Mouse (Mus musculus) stomach, embryonic 16.5 days (tissue): ENCODE measurements around the gene Tulp4. TPM values are rescaled to one million over a fixed set of nuclear protein-coding genes. Genes with fewer than 3 reads are reported as not detected.
A peak's percentile ranks its signal among the peaks of the same experiment; 100 is the strongest.

Source experiments
- ATAC-seq: fragments of 200-750 bp; cut with Nextera tagmentation; 2 replicates; pipeline ENCODE4 v1.8.0; 2017; ENCODE audit warnings: moderate number of reproducible peaks, moderate TSS enrichment; ENCODE audit not compliant: insufficient read depth, low FRiP score
- H3K27ac ChIP-seq: fragments of 300-500 bp; sonication (generic); 2 replicates; pipeline ENCODE4 v1.5.1; 2014; ENCODE audit warnings: low read length
- H3K27me3 ChIP-seq: fragments of 300-500 bp; sonication (generic); 2 replicates; pipeline ENCODE4 v1.6.1; 2014; ENCODE audit warnings: low read length, control low read depth, mixed read lengths; ENCODE audit not compliant: control insufficient read depth, insufficient read depth
- H3K36me3 ChIP-seq: fragments of 300-500 bp; sonication (generic); 2 replicates; pipeline ENCODE4 v1.6.1; 2014; ENCODE audit warnings: low read length; ENCODE audit not compliant: control insufficient read depth, insufficient read depth
- H3K4me1 ChIP-seq: fragments of 300-500 bp; sonication (generic); 2 replicates; pipeline ENCODE4 v1.6.1; 2014; ENCODE audit warnings: low read length, control low read depth, mixed read lengths; ENCODE audit not compliant: control insufficient read depth, insufficient read depth
- H3K4me2 ChIP-seq: fragments of 300-500 bp; sonication (generic); 2 replicates; pipeline ENCODE4 v1.6.1; 2014; ENCODE audit warnings: low read depth, low read length, mixed read lengths
- H3K4me3 ChIP-seq: fragments of 300-500 bp; sonication (generic); replicated peaks from 2 replicates; pipeline ENCODE4 v1.5.1; 2014; ENCODE audit warnings: mild to moderate bottlenecking, low read length
- H3K9ac ChIP-seq: fragments of 300-500 bp; sonication (generic); 2 replicates; pipeline ENCODE4 v1.6.1; 2014; ENCODE audit warnings: low read length
- H3K9me3 ChIP-seq: fragments of 300-500 bp; sonication (generic); replicated peaks from 2 replicates; pipeline ENCODE4 v1.6.1; 2016; ENCODE audit warnings: low read length, control low read depth; ENCODE audit not compliant: control insufficient read depth
- WGBS: fragments of 180-500 bp; shearing (Covaris S2); extraction: QIAGEN DNeasy Blood & Tissue Kit; methylation state at CpG from one replicate; pipeline ENCODE4 v1.1.7; 2014; 5-methylcytosine and 5-hydroxymethylcytosine counted together
- polyA plus RNA-seq: library from polyadenylated mRNA; unstranded; fragments of >200 nt; fragmentation: Nextera tagmentation; extraction: Ambion mirVana; gene quantifications from 2 replicates; pipeline ENCODE4 v1.2.1, GENCODE M21; 2015

Tulp4 gene
- polyA plus RNA-seq, 1 experiment from 2014 or later, result 54.4 TPM

DNA sequence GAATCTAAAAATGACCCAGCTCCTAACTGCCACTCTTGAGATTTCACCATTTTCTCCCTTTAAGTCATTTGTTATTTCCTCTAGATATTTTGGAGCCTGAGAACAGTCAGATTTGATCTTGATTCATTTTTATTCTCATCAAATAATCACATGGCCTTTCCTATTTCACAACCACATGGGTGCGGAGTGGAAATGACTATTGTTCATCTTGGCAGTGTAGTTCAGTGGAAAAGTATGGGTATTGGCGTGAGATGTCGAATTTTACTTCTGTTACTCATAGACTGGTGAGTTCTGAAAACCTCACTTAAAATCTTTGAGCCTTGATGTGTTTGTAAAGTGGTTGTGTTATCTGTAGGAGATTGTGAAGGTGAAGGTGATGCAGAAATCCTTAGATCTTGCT lies 24.8 kb downstream of the Tulp4 start:
- Histone ChIP-seq H3K27me3 (no peaks in the 10 kb centered on the region), H3K36me3 (no peaks in the 10 kb centered on the region), H3K4me3 (no peak overlapping the region), H3K9me3 (no peaks in the 10 kb centered on the region), H3K4me2 (no peak overlapping the region), H3K27ac (no peak overlapping the region), H3K4me1 (no peaks in the 10 kb centered on the region), H3K9ac (no peak overlapping the region)
- WGBS, result 94% methylated on average over 3 of the region's 3 CpGs
- ATAC-seq, result no peak

DNA sequence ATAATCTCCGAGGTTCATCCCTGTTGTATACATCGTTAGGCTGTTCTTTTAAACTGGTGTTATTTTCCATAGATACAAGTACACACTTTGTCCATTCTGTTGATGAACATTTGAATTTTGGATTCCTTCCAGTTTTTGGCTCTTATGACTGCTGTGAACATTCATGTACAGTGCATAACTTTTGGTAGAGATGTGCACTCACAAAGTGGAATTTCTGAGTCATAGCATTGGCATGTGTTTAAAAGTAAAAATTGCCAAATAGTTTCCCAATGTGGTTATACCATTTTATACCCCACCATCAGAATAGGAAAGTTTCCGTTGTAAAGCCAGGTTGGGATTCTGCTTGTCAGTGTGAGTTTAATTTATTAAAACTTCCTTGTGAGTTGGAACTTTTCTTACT lies 34.6 kb downstream of the Tulp4 start:
- WGBS, result 64% methylated on average over 3 of the region's 3 CpGs
- H3K27me3 ChIP-seq, result no peaks in the 10 kb centered on the region
- no peak; the same call in 1 of the 2 replicates for ATAC-seq
- no peak overlapping the region for H3K4me2 ChIP-seq
- no peaks in the 10 kb centered on the region for H3K36me3 ChIP-seq
- peak overlapping the region; percentile 18; the same call in 1 of the 2 replicates for H3K27ac ChIP-seq
- no peak overlapping the region for H3K4me3 ChIP-seq
- H3K4me1 ChIP-seq, result no peaks in the 10 kb centered on the region
- no peak overlapping the region for H3K9ac ChIP-seq
- no peaks in the 10 kb centered on the region for H3K9me3 ChIP-seq

DNA sequence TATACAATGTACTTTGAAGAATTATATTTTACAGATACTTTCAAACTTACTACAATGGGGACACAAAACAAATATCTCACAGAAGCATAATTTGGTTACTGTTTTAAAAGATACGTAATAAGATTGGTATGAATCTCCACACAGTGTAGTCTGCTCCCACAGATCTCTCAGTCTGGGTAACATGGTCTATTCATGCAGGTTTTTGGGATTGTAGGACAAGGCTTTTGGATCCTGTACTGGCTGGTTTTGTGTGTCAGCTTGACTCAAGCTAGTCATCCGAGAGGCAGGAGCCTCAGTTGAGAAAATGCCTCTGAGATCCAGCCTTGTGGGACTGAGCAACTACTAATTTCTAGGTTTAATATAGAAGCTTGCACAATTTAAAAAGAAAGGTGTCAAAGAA lies 35.1 kb downstream of the Tulp4 start:
- ATAC-seq, result 0 out of 2 replicates have a peak, but pooled peaks have one; percentile 56
- H3K36me3 ChIP-seq, result no peaks in the 10 kb centered on the region
- H3K27me3 ChIP-seq, result no peaks in the 10 kb centered on the region
- no peak overlapping the region for H3K4me2 ChIP-seq
- no peak overlapping the region for H3K4me3 ChIP-seq
- no peak overlapping the region for H3K27ac ChIP-seq
- H3K4me1 ChIP-seq, result no peaks in the 10 kb centered on the region
- 72% methylated on average over 2 of the region's 2 CpGs for WGBS
- no peaks in the 10 kb centered on the region for H3K9me3 ChIP-seq
- H3K9ac ChIP-seq, result no peak overlapping the region

DNA sequence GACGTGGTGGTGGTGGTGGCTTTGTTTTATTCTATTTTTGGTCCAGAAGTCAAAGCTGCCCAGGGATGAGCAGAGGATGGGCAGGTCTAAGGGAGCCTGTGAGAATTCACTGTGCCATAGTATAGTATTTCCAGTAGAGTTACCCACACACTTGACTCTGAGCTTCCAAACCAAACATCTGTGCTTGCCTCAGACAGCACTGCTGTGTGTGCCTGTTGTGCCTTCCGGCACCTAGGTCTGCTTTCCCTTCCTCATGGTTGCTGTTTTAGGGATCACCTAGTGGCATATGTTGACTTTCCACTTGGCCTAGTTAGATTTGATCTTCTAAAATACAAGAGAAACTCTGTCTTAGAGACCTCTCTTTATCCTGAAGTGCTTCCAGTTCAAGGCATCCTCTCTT lies 39.0 kb downstream of the Tulp4 start:
- H3K9me3 ChIP-seq, result no peaks in the 10 kb centered on the region
- no peaks in the 10 kb centered on the region for H3K4me1 ChIP-seq
- no peak overlapping the region for H3K4me2 ChIP-seq
- H3K36me3 ChIP-seq, result no peaks in the 10 kb centered on the region
- H3K27me3 ChIP-seq, result no peaks in the 10 kb centered on the region
- no peak overlapping the region for H3K9ac ChIP-seq
- 80% methylated on average over 2 of the region's 2 CpGs for WGBS
- H3K27ac ChIP-seq, result no peak overlapping the region
- H3K4me3 ChIP-seq, result no peak overlapping the region
- no peak for ATAC-seq

DNA sequence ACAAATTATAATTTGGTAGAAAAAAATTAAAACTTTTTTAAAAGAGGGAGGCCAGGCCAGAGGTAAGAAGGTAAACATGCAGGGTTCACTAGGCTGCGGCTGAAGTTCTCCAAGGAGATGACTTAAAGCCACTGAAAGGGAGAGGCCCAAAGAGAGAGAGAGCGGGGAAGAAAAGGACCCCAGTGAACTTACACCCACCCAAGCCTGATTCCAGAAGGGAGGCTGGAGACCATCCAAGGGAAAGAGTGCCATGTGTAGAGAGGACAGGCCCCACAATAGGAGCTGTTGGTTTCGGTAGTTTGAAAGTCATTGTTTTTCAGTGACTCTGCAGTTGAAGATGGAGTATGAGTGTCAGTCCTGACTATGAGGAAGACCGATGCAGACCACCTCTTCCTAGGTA lies 46.7 kb downstream of the Tulp4 start:
- Histone ChIP-seq H3K4me1 (no peaks in the 10 kb centered on the region), H3K27ac (no peak overlapping the region), H3K36me3 (no peaks in the 10 kb centered on the region), H3K4me2 (no peak overlapping the region), H3K27me3 (no peaks in the 10 kb centered on the region), H3K9me3 (no peaks in the 10 kb centered on the region), H3K4me3 (no peak overlapping the region), H3K9ac (no peak overlapping the region)
- ATAC-seq, result no peak
- WGBS, result 89% methylated on average over 4 of the region's 4 CpGs

DNA sequence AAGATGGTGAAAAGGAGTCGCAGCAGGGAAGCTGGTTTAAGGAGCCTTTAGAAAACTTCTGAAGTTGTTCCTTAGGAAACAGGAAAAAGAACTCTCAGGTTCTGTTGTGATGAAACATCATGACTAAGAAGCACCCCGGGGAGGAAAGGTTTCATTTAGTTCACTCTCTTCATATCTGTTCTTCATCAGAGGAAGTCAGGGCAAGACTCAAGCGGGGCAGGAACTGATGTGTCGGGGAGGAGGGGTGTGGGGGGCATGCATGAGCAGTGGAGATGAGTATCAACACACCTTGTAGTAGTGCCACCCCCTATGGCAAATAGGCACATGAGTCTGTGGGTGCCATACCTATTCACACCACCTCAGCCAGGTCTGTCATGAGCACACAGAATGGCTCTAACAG lies 47.3 kb downstream of the Tulp4 start:
- H3K27ac ChIP-seq, result no peak overlapping the region
- no peak overlapping the region for H3K9ac ChIP-seq
- no peaks in the 10 kb centered on the region for H3K4me1 ChIP-seq
- no peaks in the 10 kb centered on the region for H3K27me3 ChIP-seq
- H3K9me3 ChIP-seq, result no peaks in the 10 kb centered on the region
- ATAC-seq, result no peak
- no peaks in the 10 kb centered on the region for H3K36me3 ChIP-seq
- WGBS, result 82% methylated on average over 4 of the region's 4 CpGs
- no peak overlapping the region for H3K4me3 ChIP-seq
- no peak overlapping the region for H3K4me2 ChIP-seq

DNA sequence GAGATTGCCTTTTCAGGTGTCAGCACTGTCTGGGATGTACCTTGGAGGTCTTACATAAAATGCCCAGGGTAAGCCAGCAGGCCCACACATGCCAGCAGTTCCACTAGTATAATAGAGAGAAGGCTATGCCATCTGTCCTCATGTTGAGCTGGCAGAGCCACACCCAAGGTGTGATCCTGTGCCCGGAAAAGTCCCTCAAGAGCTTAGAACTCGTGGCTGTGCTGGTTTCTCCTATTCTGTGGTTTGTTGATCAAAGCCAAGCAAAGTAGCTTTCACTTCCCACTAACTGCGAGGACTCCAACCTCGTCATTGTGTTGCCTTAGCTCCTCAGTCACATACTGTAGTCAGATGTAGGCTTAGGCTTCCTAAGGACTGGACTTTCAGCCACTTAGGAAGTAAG lies 48.1 kb downstream of the Tulp4 start:
- no peaks in the 10 kb centered on the region for H3K9me3 ChIP-seq
- no peak overlapping the region for H3K9ac ChIP-seq
- WGBS, result 73% methylated on average over 4 of the region's 4 CpGs
- no peak overlapping the region for H3K4me2 ChIP-seq
- ATAC-seq, result no peak
- no peak overlapping the region for H3K4me3 ChIP-seq
- H3K4me1 ChIP-seq, result no peaks in the 10 kb centered on the region
- no peaks in the 10 kb centered on the region for H3K27me3 ChIP-seq
- H3K36me3 ChIP-seq, result no peaks in the 10 kb centered on the region
- no peak overlapping the region for H3K27ac ChIP-seq

DNA sequence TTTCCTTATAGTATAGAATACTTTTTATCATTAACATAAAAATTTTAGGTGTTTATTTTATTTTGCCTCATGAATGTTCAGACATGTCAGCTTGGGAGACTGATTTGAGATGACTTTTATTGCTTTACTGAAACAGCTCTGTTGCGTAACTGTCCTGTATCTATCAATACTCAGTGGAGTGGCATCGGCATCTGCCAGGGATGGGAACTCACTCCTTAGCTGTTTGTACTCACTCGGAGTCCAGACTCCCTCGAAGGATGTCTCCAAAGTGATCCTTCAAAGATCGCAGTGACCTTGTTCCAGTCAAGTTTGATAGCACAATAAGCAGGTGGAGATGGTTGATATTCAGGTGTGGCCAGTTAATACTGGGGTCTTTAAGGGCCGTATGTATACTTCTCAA lies 54.3 kb downstream of the Tulp4 start:
- no peaks in the 10 kb centered on the region for H3K4me1 ChIP-seq
- no peaks in the 10 kb centered on the region for H3K27me3 ChIP-seq
- no peak overlapping the region for H3K9ac ChIP-seq
- WGBS, result 88% methylated on average over 6 of the region's 6 CpGs
- H3K4me2 ChIP-seq, result no peak overlapping the region
- H3K36me3 ChIP-seq, result no peaks in the 10 kb centered on the region
- H3K4me3 ChIP-seq, result no peak overlapping the region
- no peak overlapping the region for H3K27ac ChIP-seq
- no peak for ATAC-seq
- no peaks in the 10 kb centered on the region for H3K9me3 ChIP-seq

DNA sequence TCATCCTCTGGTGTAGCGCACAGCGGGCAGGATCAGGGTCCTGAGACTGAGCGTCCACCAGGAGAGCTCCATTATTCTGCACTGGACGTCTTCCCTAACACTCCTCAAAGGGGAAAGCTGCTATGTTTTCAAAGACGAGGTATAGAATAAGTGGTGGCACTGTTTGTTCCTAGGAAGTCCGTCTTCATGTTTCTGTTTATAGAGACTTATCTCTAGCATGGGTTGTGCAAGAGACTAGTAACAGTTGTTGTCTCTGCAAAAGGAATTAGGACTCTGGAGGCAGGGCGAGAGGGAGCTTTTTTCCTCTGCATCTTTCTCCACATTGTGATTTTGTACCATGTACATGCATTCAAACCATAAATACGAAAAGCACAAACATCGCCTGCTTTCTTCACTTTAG lies 55.7 kb downstream of the Tulp4 start:
- Histone ChIP-seq H3K4me3 (no peak overlapping the region), H3K4me2 (no peak overlapping the region), H3K9me3 (no peaks in the 10 kb centered on the region), H3K27me3 (no peaks in the 10 kb centered on the region), H3K36me3 (no peaks in the 10 kb centered on the region), H3K9ac (no peak overlapping the region), H3K4me1 (no peaks in the 10 kb centered on the region), H3K27ac (no peak overlapping the region)
- WGBS, result 80% methylated on average over 9 of the region's 9 CpGs
- ATAC-seq, result no peak

DNA sequence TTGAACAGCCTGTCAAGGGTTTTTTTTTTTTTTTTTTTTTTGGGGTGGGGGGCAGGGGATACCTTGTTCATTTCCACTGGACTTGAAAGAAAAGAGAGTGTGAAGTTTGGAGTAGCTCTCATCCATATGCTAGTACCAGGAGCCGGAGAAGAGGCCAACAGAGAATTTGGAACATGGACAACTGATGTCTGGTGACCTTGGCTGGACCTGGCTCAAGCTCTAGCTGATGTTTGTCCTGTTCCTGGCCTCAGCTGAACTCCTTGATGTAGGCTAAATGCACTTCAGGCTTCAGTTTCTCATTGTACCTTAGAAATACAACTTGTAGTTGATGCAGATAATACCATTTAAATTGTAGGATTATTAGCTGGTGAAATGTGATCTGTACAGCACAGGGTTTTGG lies 56.5 kb downstream of the Tulp4 start:
- H3K9ac ChIP-seq, result no peak overlapping the region
- H3K4me1 ChIP-seq, result no peaks in the 10 kb centered on the region
- WGBS, result 80% methylated on average over 1 of the region's 1 CpGs
- no peak overlapping the region for H3K27ac ChIP-seq
- H3K9me3 ChIP-seq, result no peaks in the 10 kb centered on the region
- no peaks in the 10 kb centered on the region for H3K36me3 ChIP-seq
- ATAC-seq, result no peak
- H3K27me3 ChIP-seq, result no peaks in the 10 kb centered on the region
- H3K4me2 ChIP-seq, result no peak overlapping the region
- H3K4me3 ChIP-seq, result no peak overlapping the region
